Mouse (Mus musculus): ENCODE results near the gene C730034F03Rik. TPM values are rescaled to one million over a fixed set of nuclear protein-coding genes. Genes with fewer than 3 reads are reported as not detected.
"Not testable (repeated sequence)": the region's sequence is repeated elsewhere in the genome, so short reads cannot be mapped to it uniquely, and the experiment has no call there.

Gene C730034F03Rik
- polyA plus RNA-seq, 1 experiment from 2014 or later = 2.9 TPM

- no peak overlapping the region for H3K9ac ChIP-seq
- 46% methylated on average over 8 of the region's 8 CpGs for WGBS
- H3K4me3 ChIP-seq = no peak overlapping the region
- H3K4me1 ChIP-seq (replicated peaks) = peaks cover 19% of the 10 kb centered on the region
- no peaks in the 10 kb centered on the region; the same call in 1 of the 2 replicates for H3K9me3 ChIP-seq (replicated peaks)
- peaks cover 42% of the 10 kb centered on the region for H3K36me3 ChIP-seq
- peak overlapping the region; percentile 35 for H3K4me2 ChIP-seq
- ATAC-seq (ENCODE audit: insufficient number of reproducible peaks, low FRiP score) = no peak
- H3K27me3 ChIP-seq (replicated peaks) = no peaks in the 10 kb centered on the region
- peak overlapping the region; percentile 81 for H3K27ac ChIP-seq (ENCODE audit: poor library complexity, severe bottlenecking)
Measured at GRCm38 (mm10) chr15:89415282-89415681, 14.1 kb upstream of the C730034F03Rik start.

DNA sequence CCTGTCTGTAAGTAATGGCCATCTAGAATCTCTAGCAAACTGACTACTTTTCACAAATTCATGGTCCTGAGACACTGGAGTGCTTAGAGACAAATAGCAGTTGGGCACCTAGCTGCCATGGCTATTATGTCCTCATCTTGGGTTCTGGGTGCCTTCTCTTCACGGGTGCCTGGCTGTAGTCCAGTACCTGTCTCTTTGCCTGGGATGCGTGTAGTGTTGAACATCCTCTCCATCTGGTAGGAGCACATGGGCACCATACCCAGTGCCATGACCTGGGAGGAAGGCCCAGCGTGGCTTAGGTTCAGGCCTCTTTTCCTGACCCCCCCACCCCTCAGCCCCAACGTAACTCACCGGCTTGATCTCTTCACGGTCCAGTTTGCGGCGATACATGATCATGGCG, 7.5 kb upstream of the C730034F03Rik start:
- no peak for ATAC-seq (ENCODE audit: insufficient number of reproducible peaks, low FRiP score)
- no peak overlapping the region for H3K4me3 ChIP-seq
- no peaks in the 10 kb centered on the region for H3K27me3 ChIP-seq (replicated peaks)
- H3K9me3 ChIP-seq (replicated peaks) = no peaks in the 10 kb centered on the region
- H3K27ac ChIP-seq (ENCODE audit: poor library complexity, severe bottlenecking) = no peak overlapping the region
- no peak overlapping the region for H3K4me2 ChIP-seq
- peaks cover 86% of the 10 kb centered on the region for H3K36me3 ChIP-seq
- H3K4me1 ChIP-seq (replicated peaks) = peaks cover 34% of the 10 kb centered on the region
- H3K9ac ChIP-seq = no peak overlapping the region
- WGBS = 89% methylated on average over 9 of the region's 9 CpGs

DNA sequence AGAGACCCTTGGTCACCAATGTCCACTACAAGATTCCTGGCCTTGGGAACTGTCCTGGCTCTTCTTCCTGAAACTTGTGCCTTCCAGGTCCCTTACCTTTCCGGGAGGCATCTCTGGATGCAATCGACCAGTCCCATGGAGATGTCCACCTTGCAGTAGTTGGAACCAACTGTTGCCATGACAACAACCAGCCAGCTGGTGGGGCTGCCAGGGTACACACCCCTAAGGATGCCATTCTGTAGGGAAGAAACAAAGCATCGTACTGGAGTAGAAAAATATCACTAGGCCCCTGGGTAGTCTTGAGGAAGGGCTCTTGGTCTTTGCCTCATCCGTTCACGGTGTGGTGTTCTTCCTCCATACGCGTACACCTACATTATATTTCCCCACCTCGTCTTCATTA, 4.8 kb upstream of the C730034F03Rik start:
- no peak for ATAC-seq (ENCODE audit: insufficient number of reproducible peaks, low FRiP score)
- Histone ChIP-seq H3K27ac (ENCODE audit: poor library complexity, severe bottlenecking) (peak overlapping the region; percentile 96; the same call in 1 of the 2 replicates), H3K4me3 (peak overlapping the region; percentile 53), H3K27me3 (replicated peaks) (no peaks in the 10 kb centered on the region), H3K9me3 (replicated peaks) (no peaks in the 10 kb centered on the region), H3K4me2 (peak overlapping the region; percentile 74), H3K36me3 (peaks cover 73% of the 10 kb centered on the region), H3K9ac (peak overlapping the region; percentile 89), H3K4me1 (replicated peaks) (peaks cover 44% of the 10 kb centered on the region)
- 79% methylated on average over 8 of the region's 8 CpGs for WGBS

DNA sequence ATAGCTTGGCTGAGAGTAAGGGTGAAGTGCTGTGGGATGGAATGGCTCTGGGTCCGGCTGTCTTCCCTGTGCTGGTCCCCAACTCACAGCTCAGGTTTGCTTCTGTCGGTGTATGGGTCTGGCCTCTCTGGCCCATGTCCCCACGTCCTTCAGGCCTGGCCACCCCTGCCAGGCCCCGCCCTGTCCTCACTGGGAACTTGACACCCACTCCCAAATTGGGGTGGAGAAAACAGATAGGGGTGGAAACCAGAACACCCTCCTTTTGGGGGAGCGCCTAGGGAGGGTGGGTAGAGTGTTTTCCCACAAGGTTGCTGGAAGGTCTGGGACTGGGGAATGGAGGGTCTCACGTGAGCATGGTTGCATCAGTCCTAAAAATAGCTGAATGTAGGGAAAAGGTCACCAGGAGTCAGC, 3.7 kb upstream of the C730034F03Rik start, which contains the start of gene Cpt1b:
Gene Cpt1b, minus strand, starts transcription at position 153 of the 411 bp plus-strand sequence.
- WGBS = 24% methylated on average over 6 of the region's 6 CpGs
- peak within 1 kb of the TSS; percentile 96 for H3K27ac ChIP-seq (ENCODE audit: poor library complexity, severe bottlenecking)
- H3K36me3 ChIP-seq = peaks cover 62% of the 10 kb centered on the region
- peak within 1 kb of the TSS; percentile 89 for H3K9ac ChIP-seq
- no peaks in the 10 kb centered on the region for H3K27me3 ChIP-seq (replicated peaks)
- H3K4me2 ChIP-seq = peak within 1 kb of the TSS; percentile 74
- peak; percentile 52 for ATAC-seq (ENCODE audit: insufficient number of reproducible peaks, low FRiP score)
- peak within 1 kb of the TSS; percentile 53 for H3K4me3 ChIP-seq
- no peaks in the 10 kb centered on the region for H3K9me3 ChIP-seq (replicated peaks)
- H3K4me1 ChIP-seq (replicated peaks) = peaks cover 45% of the 10 kb centered on the region

- Histone ChIP-seq H3K27ac (ENCODE audit: poor library complexity, severe bottlenecking) (peak overlapping the region; percentile 96), H3K27me3 (replicated peaks) (no peaks in the 10 kb centered on the region), H3K4me2 (peak overlapping the region; percentile 74; the same call in 1 of the 2 replicates), H3K9me3 (replicated peaks) (no peaks in the 10 kb centered on the region), H3K4me1 (replicated peaks) (peaks cover 50% of the 10 kb centered on the region), H3K4me3 (no peak overlapping the region), H3K9ac (peak overlapping the region; percentile 38), H3K36me3 (peaks cover 55% of the 10 kb centered on the region)
- no peak for ATAC-seq (ENCODE audit: insufficient number of reproducible peaks, low FRiP score)
- WGBS = 87% methylated on average over 10 of the region's 10 CpGs
Measured at GRCm38 (mm10) chr15:89426716-89427115, 2.7 kb upstream of the C730034F03Rik start.

GRCm38 (mm10) chr15:89428136-89428790, 1.1 kb upstream of the C730034F03Rik start:
- Histone ChIP-seq H3K4me2 (peak overlapping the region; percentile 91), H3K4me3 (peak overlapping the region; percentile 74), H3K4me1 (replicated peaks) (peaks cover 50% of the 10 kb centered on the region), H3K36me3 (peaks cover 40% of the 10 kb centered on the region), H3K27me3 (replicated peaks) (no peaks in the 10 kb centered on the region), H3K27ac (ENCODE audit: poor library complexity, severe bottlenecking) (no peak overlapping the region), H3K9ac (peak overlapping the region; percentile 83), H3K9me3 (replicated peaks) (no peaks in the 10 kb centered on the region)
- no peak for ATAC-seq (ENCODE audit: insufficient number of reproducible peaks, low FRiP score)
- 77% methylated on average over 19 of the region's 19 CpGs for WGBS

DNA sequence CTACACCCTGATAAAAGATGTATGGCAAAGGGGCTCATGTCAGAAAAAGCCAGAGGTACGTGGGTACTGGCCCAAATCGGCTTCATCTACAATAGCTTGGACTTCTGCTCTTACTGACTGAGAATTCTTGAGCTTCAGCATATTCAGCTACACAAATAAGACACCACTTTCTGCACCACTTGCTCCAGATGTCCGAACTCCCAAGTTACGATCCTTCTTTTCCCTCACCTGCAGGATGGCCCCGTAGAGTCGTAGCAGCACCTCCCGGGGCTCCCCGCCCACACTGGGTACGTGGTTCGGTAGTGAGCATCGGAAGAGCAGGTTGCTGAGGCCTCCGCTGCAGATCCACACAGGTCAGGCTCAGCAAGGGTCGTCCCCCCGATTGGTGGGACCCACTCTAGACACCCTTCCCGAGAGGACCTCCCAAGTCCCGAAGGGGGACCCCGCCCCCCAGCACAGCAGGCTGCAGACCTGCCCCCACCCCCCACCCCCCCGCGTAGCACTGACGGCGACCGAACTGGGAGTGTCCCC, 503 bp upstream of the C730034F03Rik start:
- Histone ChIP-seq H3K4me3 (peak overlapping the region; percentile 74), H3K27me3 (replicated peaks) (no peaks in the 10 kb centered on the region), H3K36me3 (peaks cover 33% of the 10 kb centered on the region), H3K4me1 (replicated peaks) (peaks cover 44% of the 10 kb centered on the region), H3K4me2 (peak overlapping the region; percentile 91), H3K9me3 (replicated peaks) (no peaks in the 10 kb centered on the region), H3K9ac (peak overlapping the region; percentile 83), H3K27ac (ENCODE audit: poor library complexity, severe bottlenecking) (peak overlapping the region; percentile 97)
- 6% methylated on average over 22 of the region's 22 CpGs for WGBS
- peak; percentile 34; the same call in 1 of the 2 replicates for ATAC-seq (ENCODE audit: insufficient number of reproducible peaks, low FRiP score)

DNA sequence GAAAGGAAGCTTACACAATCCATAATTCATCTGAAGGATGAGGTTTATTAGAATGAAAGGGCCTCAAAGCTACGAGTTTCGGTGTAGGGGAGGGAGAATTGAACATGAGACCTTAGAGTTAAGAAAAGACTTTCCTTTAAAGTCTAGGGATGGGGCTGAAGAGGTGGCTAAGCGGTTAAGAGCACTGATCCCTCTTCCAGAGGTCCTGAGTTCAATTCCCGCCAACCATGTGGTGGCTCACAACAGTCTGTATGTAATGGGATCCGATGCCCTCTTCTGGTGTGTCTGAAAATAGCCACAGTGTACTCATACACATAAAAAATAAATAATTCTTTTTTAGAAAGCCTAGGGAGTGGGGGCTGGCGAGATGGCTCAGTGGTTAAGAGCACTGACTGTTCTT, 952 bp downstream of the C730034F03Rik start:
- Histone ChIP-seq H3K4me1 (replicated peaks) (peaks cover 32% of the 10 kb centered on the region), H3K4me3 (peak overlapping the region; percentile 74), H3K4me2 (peak overlapping the region; percentile 91), H3K27me3 (replicated peaks) (no peaks in the 10 kb centered on the region), H3K9ac (peak overlapping the region; percentile 83), H3K27ac (ENCODE audit: poor library complexity, severe bottlenecking) (peak overlapping the region; percentile 97), H3K9me3 (replicated peaks) (no peaks in the 10 kb centered on the region), H3K36me3 (peaks cover 24% of the 10 kb centered on the region)
- no peak for ATAC-seq (ENCODE audit: insufficient number of reproducible peaks, low FRiP score)
- WGBS = 46% methylated on average over 6 of the region's 6 CpGs

DNA sequence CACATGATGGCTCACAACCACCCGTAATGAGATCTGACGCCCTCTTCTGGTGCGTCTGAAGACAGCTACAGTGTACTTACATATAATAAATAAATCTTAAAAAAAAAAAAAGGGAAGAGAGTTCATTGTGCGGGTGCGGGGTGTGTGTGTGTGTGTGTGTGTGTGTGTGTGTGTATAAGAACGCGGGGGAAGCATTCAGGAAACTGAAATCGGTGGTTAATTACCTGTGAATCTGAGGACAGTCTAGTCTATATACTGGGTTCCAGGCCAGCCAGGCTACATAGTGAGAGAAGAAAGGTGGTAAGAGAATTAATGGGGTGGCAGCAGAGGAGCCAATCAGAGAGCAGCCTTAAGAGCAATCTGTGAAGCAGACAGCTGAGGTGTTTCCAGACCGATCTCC, 1.4 kb downstream of the C730034F03Rik start:
- 84% methylated on average over 9 of the region's 9 CpGs for WGBS
- not testable (repeated sequence) for H3K27ac ChIP-seq (ENCODE audit: poor library complexity, severe bottlenecking); H3K9me3 ChIP-seq (replicated peaks); H3K9ac ChIP-seq; H3K27me3 ChIP-seq (replicated peaks); H3K4me3 ChIP-seq; ATAC-seq (ENCODE audit: insufficient number of reproducible peaks, low FRiP score)
- peaks cover 24% of the 10 kb centered on the region for H3K36me3 ChIP-seq
- H3K4me2 ChIP-seq = peak overlapping the region; percentile 91; the same call in 1 of the 2 replicates
- H3K4me1 ChIP-seq (replicated peaks) = peaks cover 29% of the 10 kb centered on the region

DNA sequence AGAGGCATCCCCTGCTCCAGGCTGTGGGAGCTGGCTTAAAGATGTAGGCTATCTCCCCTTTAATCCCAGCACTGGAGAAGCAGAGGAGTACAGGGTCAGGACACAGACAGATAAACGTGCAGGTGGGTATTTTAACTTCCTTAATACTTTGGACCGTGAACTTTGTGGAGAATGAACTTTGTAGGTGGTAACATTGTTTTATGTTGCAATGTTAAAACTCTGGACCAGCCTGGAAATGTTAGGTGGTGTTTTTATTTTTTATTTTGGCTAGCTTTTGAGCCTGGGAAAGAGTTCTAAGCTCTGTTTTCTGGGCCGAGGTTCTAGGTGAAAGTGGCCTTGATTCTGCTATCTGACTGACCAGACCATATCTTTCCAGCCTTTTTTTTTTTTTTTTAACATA, 1.9 kb downstream of the C730034F03Rik start:
- no peak for ATAC-seq (ENCODE audit: insufficient number of reproducible peaks, low FRiP score)
- WGBS = 78% methylated on average over 3 of the region's 3 CpGs

GRCm38 (mm10) chr15:89431806-89432205, 2.4 kb downstream of the C730034F03Rik start:
- Histone ChIP-seq H3K9ac (no peak overlapping the region), H3K4me2 (no peak overlapping the region), H3K27ac (ENCODE audit: poor library complexity, severe bottlenecking) (no peak overlapping the region), H3K4me1 (replicated peaks) (peaks cover 18% of the 10 kb centered on the region), H3K27me3 (replicated peaks) (no peaks in the 10 kb centered on the region), H3K4me3 (no peak overlapping the region), H3K36me3 (peaks cover 15% of the 10 kb centered on the region), H3K9me3 (replicated peaks) (no peaks in the 10 kb centered on the region)
- ATAC-seq (ENCODE audit: insufficient number of reproducible peaks, low FRiP score) = no peak
- 91% methylated on average over 6 of the region's 6 CpGs for WGBS

More for the DNA sequence above, 1.9 kb downstream of the C730034F03Rik start:
- H3K27me3 ChIP-seq (replicated peaks) = no peaks in the 10 kb centered on the region
- no peaks in the 10 kb centered on the region for H3K9me3 ChIP-seq (replicated peaks)
- H3K9ac ChIP-seq = no peak overlapping the region
- H3K4me3 ChIP-seq = no peak overlapping the region
- no peak overlapping the region for H3K4me2 ChIP-seq
- H3K36me3 ChIP-seq = peaks cover 21% of the 10 kb centered on the region
- H3K27ac ChIP-seq (ENCODE audit: poor library complexity, severe bottlenecking) = no peak overlapping the region
- peaks cover 24% of the 10 kb centered on the region for H3K4me1 ChIP-seq (replicated peaks)
